Mouse (Mus musculus): ENCODE results near the gene Astn1. TPM values are rescaled to one million over a fixed set of nuclear protein-coding genes. Genes with fewer than 3 reads are reported as not detected.
A peak's percentile ranks its signal among the peaks of the same experiment; 100 is the strongest.

Gene Astn1
- polyA plus RNA-seq, 1 experiment from 2014 or later = 38.2 TPM

GRCm38 (mm10) chr1:158493289-158493688 lies 131.2 kb downstream of the Astn1 start:
- 58% methylated on average over 3 of the region's 3 CpGs for WGBS
- H3K4me3 ChIP-seq (ENCODE audit: low read length) = no peak overlapping the region
- no peak overlapping the region for H3K27ac ChIP-seq (ENCODE audit: low read depth, low read length)
- no peaks in the 10 kb centered on the region for H3K27me3 ChIP-seq (replicated peaks; ENCODE audit: control insufficient read depth, insufficient read depth, low read length)
- no peak for ATAC-seq
- peaks cover 11% of the 10 kb centered on the region for H3K4me1 ChIP-seq (ENCODE audit: control insufficient read depth, insufficient read depth, low read depth, low read length)
- H3K9me3 ChIP-seq (ENCODE audit: control insufficient read depth, low read length) = no peaks in the 10 kb centered on the region
- H3K4me2 ChIP-seq (ENCODE audit: low read length) = no peak overlapping the region
- H3K9ac ChIP-seq (ENCODE audit: low read depth, low read length) = no peak overlapping the region
- H3K36me3 ChIP-seq (ENCODE audit: control insufficient read depth, insufficient read depth, low read length) = no peaks in the 10 kb centered on the region

- WGBS = 30% methylated on average over 4 of the region's 4 CpGs
- peak; percentile 35; the same call in 1 of the 2 replicates for ATAC-seq
- Histone ChIP-seq H3K4me3 (ENCODE audit: low read length) (no peak overlapping the region), H3K4me2 (ENCODE audit: low read length) (no peak overlapping the region), H3K4me1 (ENCODE audit: control insufficient read depth, insufficient read depth, low read depth, low read length) (peaks cover 2% of the 10 kb centered on the region; the same call in 1 of the 2 replicates), H3K9me3 (ENCODE audit: control insufficient read depth, low read length) (no peaks in the 10 kb centered on the region), H3K27ac (ENCODE audit: low read depth, low read length) (no peak overlapping the region), H3K9ac (ENCODE audit: low read depth, low read length) (no peak overlapping the region), H3K27me3 (replicated peaks; ENCODE audit: control insufficient read depth, insufficient read depth, low read length) (no peaks in the 10 kb centered on the region), H3K36me3 (ENCODE audit: control insufficient read depth, insufficient read depth, low read length) (no peaks in the 10 kb centered on the region)
Observed at GRCm38 (mm10) chr1:158500140-158500539, 138.1 kb downstream of the Astn1 start.

- Histone ChIP-seq H3K27me3 (replicated peaks; ENCODE audit: control insufficient read depth, insufficient read depth, low read length) (no peaks in the 10 kb centered on the region), H3K9ac (ENCODE audit: low read depth, low read length) (no peak overlapping the region), H3K4me3 (ENCODE audit: low read length) (no peak overlapping the region), H3K4me2 (ENCODE audit: low read length) (no peak overlapping the region), H3K27ac (ENCODE audit: low read depth, low read length) (no peak overlapping the region), H3K9me3 (ENCODE audit: control insufficient read depth, low read length) (no peaks in the 10 kb centered on the region), H3K4me1 (ENCODE audit: control insufficient read depth, insufficient read depth, low read depth, low read length) (peaks cover 2% of the 10 kb centered on the region; the same call in 1 of the 2 replicates), H3K36me3 (ENCODE audit: control insufficient read depth, insufficient read depth, low read length) (peaks cover 4% of the 10 kb centered on the region)
- whole genome bisulfite sequencing = 31% methylated on average over 4 of the region's 4 CpGs
- no peak; the same call in 1 of the 2 replicates for ATAC-seq
Observed at GRCm38 (mm10) chr1:158501019-158501418, 138.9 kb downstream of the Astn1 start.

GRCm38 (mm10) chr1:158507610-158508009 lies 145.5 kb downstream of the Astn1 start:
- H3K9ac ChIP-seq (ENCODE audit: low read depth, low read length) = no peak overlapping the region
- peaks cover 14% of the 10 kb centered on the region for H3K36me3 ChIP-seq (ENCODE audit: control insufficient read depth, insufficient read depth, low read length)
- H3K4me1 ChIP-seq (ENCODE audit: control insufficient read depth, insufficient read depth, low read depth, low read length) = no peaks in the 10 kb centered on the region
- WGBS = 67% methylated on average over 3 of the region's 3 CpGs
- no peak overlapping the region for H3K4me2 ChIP-seq (ENCODE audit: low read length)
- no peak overlapping the region for H3K27ac ChIP-seq (ENCODE audit: low read depth, low read length)
- H3K4me3 ChIP-seq (ENCODE audit: low read length) = no peak overlapping the region
- H3K27me3 ChIP-seq (replicated peaks; ENCODE audit: control insufficient read depth, insufficient read depth, low read length) = no peaks in the 10 kb centered on the region
- ATAC-seq = no peak
- H3K9me3 ChIP-seq (ENCODE audit: control insufficient read depth, low read length) = no peaks in the 10 kb centered on the region

GRCm38 (mm10) chr1:158509112-158509855 lies 147.2 kb downstream of the Astn1 start:
- H3K4me3 ChIP-seq (ENCODE audit: low read length) = no peak overlapping the region
- no peak for ATAC-seq
- no peak overlapping the region for H3K27ac ChIP-seq (ENCODE audit: low read depth, low read length)
- no peaks in the 10 kb centered on the region for H3K4me1 ChIP-seq (ENCODE audit: control insufficient read depth, insufficient read depth, low read depth, low read length)
- no peaks in the 10 kb centered on the region for H3K9me3 ChIP-seq (ENCODE audit: control insufficient read depth, low read length)
- no peak overlapping the region for H3K9ac ChIP-seq (ENCODE audit: low read depth, low read length)
- H3K27me3 ChIP-seq (replicated peaks; ENCODE audit: control insufficient read depth, insufficient read depth, low read length) = no peaks in the 10 kb centered on the region
- whole genome bisulfite sequencing = 84% methylated on average over 4 of the region's 4 CpGs
- H3K4me2 ChIP-seq (ENCODE audit: low read length) = no peak overlapping the region
- H3K36me3 ChIP-seq (ENCODE audit: control insufficient read depth, insufficient read depth, low read length) = peaks cover 17% of the 10 kb centered on the region

- Histone ChIP-seq H3K4me1 (ENCODE audit: control insufficient read depth, insufficient read depth, low read depth, low read length) (no peaks in the 10 kb centered on the region), H3K36me3 (ENCODE audit: control insufficient read depth, insufficient read depth, low read length) (peaks cover 16% of the 10 kb centered on the region), H3K9ac (ENCODE audit: low read depth, low read length) (no peak overlapping the region), H3K4me2 (ENCODE audit: low read length) (no peak overlapping the region), H3K27me3 (replicated peaks; ENCODE audit: control insufficient read depth, insufficient read depth, low read length) (no peaks in the 10 kb centered on the region), H3K9me3 (ENCODE audit: control insufficient read depth, low read length) (no peaks in the 10 kb centered on the region), H3K4me3 (ENCODE audit: low read length) (no peak overlapping the region), H3K27ac (ENCODE audit: low read depth, low read length) (0 out of 2 replicates have a peak overlapping the region, but pooled peaks have one; percentile 19)
- ATAC-seq = peak; percentile 77
- 87% methylated on average over 15 of the region's 15 CpGs for WGBS
Observed at GRCm38 (mm10) chr1:158510478-158511207, 148.6 kb downstream of the Astn1 start.

- no peak overlapping the region for H3K4me3 ChIP-seq (ENCODE audit: low read length)
- H3K4me1 ChIP-seq (ENCODE audit: control insufficient read depth, insufficient read depth, low read depth, low read length) = no peaks in the 10 kb centered on the region
- no peaks in the 10 kb centered on the region for H3K9me3 ChIP-seq (ENCODE audit: control insufficient read depth, low read length)
- H3K9ac ChIP-seq (ENCODE audit: low read depth, low read length) = no peak overlapping the region
- H3K4me2 ChIP-seq (ENCODE audit: low read length) = no peak overlapping the region
- H3K36me3 ChIP-seq (ENCODE audit: control insufficient read depth, insufficient read depth, low read length) = peaks cover 11% of the 10 kb centered on the region
- no peak for ATAC-seq
- no peak overlapping the region for H3K27ac ChIP-seq (ENCODE audit: low read depth, low read length)
- no peaks in the 10 kb centered on the region for H3K27me3 ChIP-seq (replicated peaks; ENCODE audit: control insufficient read depth, insufficient read depth, low read length)
Observed at GRCm38 (mm10) chr1:158512089-158512488, 150.0 kb downstream of the Astn1 start.

- Histone ChIP-seq H3K4me2 (ENCODE audit: low read length) (no peak overlapping the region), H3K9ac (ENCODE audit: low read depth, low read length) (no peak overlapping the region), H3K27me3 (replicated peaks; ENCODE audit: control insufficient read depth, insufficient read depth, low read length) (no peaks in the 10 kb centered on the region), H3K9me3 (ENCODE audit: control insufficient read depth, low read length) (no peaks in the 10 kb centered on the region), H3K27ac (ENCODE audit: low read depth, low read length) (no peak overlapping the region), H3K4me3 (ENCODE audit: low read length) (no peak overlapping the region), H3K4me1 (ENCODE audit: control insufficient read depth, insufficient read depth, low read depth, low read length) (no peaks in the 10 kb centered on the region), H3K36me3 (ENCODE audit: control insufficient read depth, insufficient read depth, low read length) (peaks cover 11% of the 10 kb centered on the region)
- peak; percentile 12; the same call in 1 of the 2 replicates for ATAC-seq
- 78% methylated on average over 6 of the region's 6 CpGs for WGBS
Observed at GRCm38 (mm10) chr1:158512636-158513035, 150.6 kb downstream of the Astn1 start.

- Histone ChIP-seq H3K27me3 (replicated peaks; ENCODE audit: control insufficient read depth, insufficient read depth, low read length) (no peaks in the 10 kb centered on the region), H3K4me3 (ENCODE audit: low read length) (no peak overlapping the region), H3K36me3 (ENCODE audit: control insufficient read depth, insufficient read depth, low read length) (peaks cover 11% of the 10 kb centered on the region), H3K27ac (ENCODE audit: low read depth, low read length) (no peak overlapping the region), H3K9me3 (ENCODE audit: control insufficient read depth, low read length) (no peaks in the 10 kb centered on the region), H3K4me2 (ENCODE audit: low read length) (no peak overlapping the region), H3K4me1 (ENCODE audit: control insufficient read depth, insufficient read depth, low read depth, low read length) (no peaks in the 10 kb centered on the region), H3K9ac (ENCODE audit: low read depth, low read length) (no peak overlapping the region)
- WGBS = 87% methylated on average over 13 of the region's 13 CpGs
- no peak for ATAC-seq
Observed at GRCm38 (mm10) chr1:158513572-158513971, 151.5 kb downstream of the Astn1 start.

Measured in hindbrain, embryonic 16.5 days (tissue).